Mouse (Mus musculus): ENCODE measurements around the gene Fam198a. TPM values are rescaled to one million over a fixed set of nuclear protein-coding genes. Genes with fewer than 3 reads are reported as not detected.

Gene Fam198a
- polyA plus RNA-seq, 1 experiment from 2014 or later: 3.1 TPM

GRCm38 (mm10) chr9:121934856-121935255, 15.9 kb upstream of the Fam198a start:
- no peak overlapping the region for H3K4me3 ChIP-seq (replicated peaks)
- no peaks in the 10 kb centered on the region for H3K9me3 ChIP-seq
- ATAC-seq: no peak
- H3K4me1 ChIP-seq (replicated peaks): no peaks in the 10 kb centered on the region
- H3K4me2 ChIP-seq (replicated peaks): no peak overlapping the region
- 81% methylated on average over 4 of the region's 4 CpGs for WGBS
- no peak overlapping the region for H3K27ac ChIP-seq
- no peaks in the 10 kb centered on the region for H3K27me3 ChIP-seq (replicated peaks)
- H3K36me3 ChIP-seq: no peaks in the 10 kb centered on the region
- no peak overlapping the region for H3K9ac ChIP-seq

GRCm38 (mm10) chr9:121936952-121937351, 13.8 kb upstream of the Fam198a start:
- no peak overlapping the region for H3K4me3 ChIP-seq (replicated peaks)
- no peak overlapping the region for H3K27ac ChIP-seq
- no peak overlapping the region for H3K9ac ChIP-seq
- no peak for ATAC-seq
- 79% methylated on average over 1 of the region's 1 CpGs for WGBS
- no peaks in the 10 kb centered on the region for H3K9me3 ChIP-seq
- H3K27me3 ChIP-seq (replicated peaks): no peaks in the 10 kb centered on the region
- H3K4me2 ChIP-seq (replicated peaks): no peak overlapping the region
- no peaks in the 10 kb centered on the region for H3K4me1 ChIP-seq (replicated peaks)
- no peaks in the 10 kb centered on the region for H3K36me3 ChIP-seq

GRCm38 (mm10) chr9:121937451-121937864, 13.3 kb upstream of the Fam198a start:
- H3K36me3 ChIP-seq: no peaks in the 10 kb centered on the region
- no peak overlapping the region for H3K9ac ChIP-seq
- H3K4me3 ChIP-seq (replicated peaks): peak overlapping the region; percentile 45
- H3K4me2 ChIP-seq (replicated peaks): peak overlapping the region; percentile 52
- WGBS: 58% methylated on average over 6 of the region's 6 CpGs
- H3K4me1 ChIP-seq (replicated peaks): no peaks in the 10 kb centered on the region
- no peak overlapping the region for H3K27ac ChIP-seq
- ATAC-seq: peak; percentile 36; the same call in 1 of the 2 replicates
- no peaks in the 10 kb centered on the region for H3K9me3 ChIP-seq
- H3K27me3 ChIP-seq (replicated peaks): no peaks in the 10 kb centered on the region

- ATAC-seq: peak; percentile 56
- WGBS: 59% methylated on average over 21 of the region's 21 CpGs
Measured at GRCm38 (mm10) chr9:121937944-121938355, 12.8 kb upstream of the Fam198a start.

GRCm38 (mm10) chr9:121943005-121943404, 7.8 kb upstream of the Fam198a start:
- H3K27ac ChIP-seq: no peak overlapping the region
- no peaks in the 10 kb centered on the region for H3K9me3 ChIP-seq
- no peak for ATAC-seq
- 79% methylated on average over 3 of the region's 3 CpGs for WGBS
- no peaks in the 10 kb centered on the region for H3K36me3 ChIP-seq
- no peak overlapping the region for H3K4me3 ChIP-seq (replicated peaks)
- no peak overlapping the region for H3K4me2 ChIP-seq (replicated peaks)
- H3K27me3 ChIP-seq (replicated peaks): no peaks in the 10 kb centered on the region
- H3K9ac ChIP-seq: no peak overlapping the region
- no peaks in the 10 kb centered on the region for H3K4me1 ChIP-seq (replicated peaks)

More at GRCm38 (mm10) chr9:121937944-121938355, 12.8 kb upstream of the Fam198a start:
- Histone ChIP-seq H3K9me3 (no peaks in the 10 kb centered on the region), H3K36me3 (no peaks in the 10 kb centered on the region), H3K9ac (peak overlapping the region; percentile 51), H3K4me1 (replicated peaks) (no peaks in the 10 kb centered on the region), H3K27ac (no peak overlapping the region), H3K4me3 (replicated peaks) (peak overlapping the region; percentile 45), H3K27me3 (replicated peaks) (no peaks in the 10 kb centered on the region), H3K4me2 (replicated peaks) (peak overlapping the region; percentile 52)

GRCm38 (mm10) chr9:121943628-121944027, 7.2 kb upstream of the Fam198a start:
- Histone ChIP-seq H3K36me3 (no peaks in the 10 kb centered on the region), H3K4me3 (replicated peaks) (no peak overlapping the region), H3K4me1 (replicated peaks) (no peaks in the 10 kb centered on the region), H3K27ac (no peak overlapping the region), H3K9ac (no peak overlapping the region), H3K4me2 (replicated peaks) (no peak overlapping the region), H3K27me3 (replicated peaks) (no peaks in the 10 kb centered on the region), H3K9me3 (no peaks in the 10 kb centered on the region)
- 83% methylated on average over 3 of the region's 3 CpGs for WGBS
- no peak for ATAC-seq

GRCm38 (mm10) chr9:121947784-121948183, 3.0 kb upstream of the Fam198a start:
- no peaks in the 10 kb centered on the region for H3K9me3 ChIP-seq
- no peaks in the 10 kb centered on the region for H3K27me3 ChIP-seq (replicated peaks)
- ATAC-seq: no peak
- H3K27ac ChIP-seq: no peak overlapping the region
- H3K4me3 ChIP-seq (replicated peaks): no peak overlapping the region
- 7% methylated on average over 4 of the region's 4 CpGs for WGBS
- H3K4me1 ChIP-seq (replicated peaks): peaks cover 13% of the 10 kb centered on the region
- no peak overlapping the region for H3K4me2 ChIP-seq (replicated peaks)
- no peaks in the 10 kb centered on the region for H3K36me3 ChIP-seq
- H3K9ac ChIP-seq: no peak overlapping the region

GRCm38 (mm10) chr9:121948431-121948830, 2.4 kb upstream of the Fam198a start:
- no peak for ATAC-seq
- H3K9me3 ChIP-seq: no peaks in the 10 kb centered on the region
- no peak overlapping the region for H3K4me3 ChIP-seq (replicated peaks)
- no peak overlapping the region for H3K4me2 ChIP-seq (replicated peaks)
- H3K27me3 ChIP-seq (replicated peaks): no peaks in the 10 kb centered on the region
- 59% methylated on average over 4 of the region's 4 CpGs for WGBS
- no peak overlapping the region for H3K27ac ChIP-seq
- peaks cover 13% of the 10 kb centered on the region for H3K4me1 ChIP-seq (replicated peaks)
- H3K36me3 ChIP-seq: no peaks in the 10 kb centered on the region
- H3K9ac ChIP-seq: no peak overlapping the region

GRCm38 (mm10) chr9:121951114-121951423, 281 bp downstream of the Fam198a start:
- H3K36me3 ChIP-seq: no peaks in the 10 kb centered on the region
- H3K4me1 ChIP-seq (replicated peaks): peaks cover 13% of the 10 kb centered on the region
- peak; percentile 59 for ATAC-seq
- H3K9me3 ChIP-seq: no peaks in the 10 kb centered on the region
- 43% methylated on average over 4 of the region's 4 CpGs for WGBS
- peak overlapping the region; percentile 36 for H3K9ac ChIP-seq
- peak overlapping the region; percentile 28 for H3K4me3 ChIP-seq (replicated peaks)
- H3K4me2 ChIP-seq (replicated peaks): peak overlapping the region; percentile 66
- H3K27me3 ChIP-seq (replicated peaks): no peaks in the 10 kb centered on the region
- peak overlapping the region; percentile 79; the same call in 1 of the 2 replicates for H3K27ac ChIP-seq

GRCm38 (mm10) chr9:121952596-121952995, 1.8 kb downstream of the Fam198a start:
- WGBS: 88% methylated on average over 6 of the region's 6 CpGs
- H3K9ac ChIP-seq: no peak overlapping the region
- ATAC-seq: no peak

GRCm38 (mm10) chr9:121959966-121960635, 9.3 kb downstream of the Fam198a start:
- WGBS: 52% methylated on average over 7 of the region's 7 CpGs
- Histone ChIP-seq H3K9me3 (no peaks in the 10 kb centered on the region), H3K9ac (no peak overlapping the region), H3K36me3 (no peaks in the 10 kb centered on the region), H3K4me3 (replicated peaks) (no peak overlapping the region), H3K27me3 (replicated peaks) (no peaks in the 10 kb centered on the region), H3K4me1 (replicated peaks) (no peaks in the 10 kb centered on the region; the same call in 1 of the 2 replicates), H3K4me2 (replicated peaks) (no peak overlapping the region), H3K27ac (no peak overlapping the region)
- no peak for ATAC-seq

More at GRCm38 (mm10) chr9:121952596-121952995, 1.8 kb downstream of the Fam198a start:
- Histone ChIP-seq H3K27ac (no peak overlapping the region), H3K9me3 (no peaks in the 10 kb centered on the region), H3K4me3 (replicated peaks) (no peak overlapping the region), H3K36me3 (no peaks in the 10 kb centered on the region), H3K4me1 (replicated peaks) (peaks cover 13% of the 10 kb centered on the region), H3K27me3 (replicated peaks) (no peaks in the 10 kb centered on the region), H3K4me2 (replicated peaks) (no peak overlapping the region)

- H3K9me3 ChIP-seq: no peaks in the 10 kb centered on the region
- H3K27ac ChIP-seq: no peak overlapping the region
- H3K9ac ChIP-seq: no peak overlapping the region
- H3K4me1 ChIP-seq (replicated peaks): no peaks in the 10 kb centered on the region
- no peaks in the 10 kb centered on the region for H3K27me3 ChIP-seq (replicated peaks)
- no peak overlapping the region for H3K4me2 ChIP-seq (replicated peaks)
- no peaks in the 10 kb centered on the region for H3K36me3 ChIP-seq
- H3K4me3 ChIP-seq (replicated peaks): no peak overlapping the region
- 88% methylated on average over 7 of the region's 7 CpGs for WGBS
- ATAC-seq: no peak
Measured at GRCm38 (mm10) chr9:121964941-121965340, 14.2 kb downstream of the Fam198a start.

GRCm38 (mm10) chr9:121968258-121968657, 17.5 kb downstream of the Fam198a start:
- Histone ChIP-seq H3K36me3 (no peaks in the 10 kb centered on the region), H3K9me3 (no peaks in the 10 kb centered on the region), H3K4me2 (replicated peaks) (no peak overlapping the region), H3K27ac (no peak overlapping the region), H3K4me3 (replicated peaks) (no peak overlapping the region), H3K27me3 (replicated peaks) (no peaks in the 10 kb centered on the region), H3K4me1 (replicated peaks) (no peaks in the 10 kb centered on the region), H3K9ac (no peak overlapping the region)
- no peak for ATAC-seq
- WGBS: 78% methylated on average over 5 of the region's 5 CpGs

Data from intestine, embryonic 15.5 days (tissue).